Mouse (Mus musculus): Measurements from ENCODE around the gene Rogdi. TPM values are rescaled to one million over a fixed set of nuclear protein-coding genes. Genes with fewer than 3 reads are reported as not detected.

Gene Rogdi
- polyA plus RNA-seq, 1 experiment from 2014 or later = 83.9 TPM

DNA sequence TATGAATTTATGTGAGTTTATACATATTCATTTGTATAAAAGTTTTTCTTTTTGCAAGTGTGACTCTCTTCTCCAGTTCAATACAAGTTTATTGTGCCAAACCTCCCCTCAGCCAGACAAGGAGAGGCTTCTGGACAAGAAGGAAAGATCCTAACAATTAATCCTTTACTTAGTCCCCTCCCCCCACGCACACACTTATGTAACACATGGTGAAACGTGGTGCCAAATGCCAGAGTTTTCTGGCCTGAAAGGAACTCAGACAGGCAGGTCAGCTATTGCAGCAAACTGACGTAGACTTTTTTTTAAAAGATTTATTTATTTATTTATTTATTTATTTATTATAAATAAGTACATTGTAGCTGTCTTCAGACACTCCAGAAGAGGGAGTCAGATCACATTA is 12.7 kb downstream of the Rogdi start:
- Histone ChIP-seq H3K4me1 (ENCODE audit: control insufficient read depth, low read depth, low read length) (no peaks in the 10 kb centered on the region), H3K9me3 (replicated peaks; ENCODE audit: control insufficient read depth, low read length) (no peaks in the 10 kb centered on the region), H3K4me2 (ENCODE audit: low read depth, low read length) (no peak overlapping the region), H3K9ac (ENCODE audit: low read depth, low read length) (no peak overlapping the region), H3K27me3 (ENCODE audit: control insufficient read depth, insufficient read depth, low read depth, low read length) (no peaks in the 10 kb centered on the region), H3K4me3 (ENCODE audit: low read depth, low read length) (no peak overlapping the region), H3K36me3 (ENCODE audit: control insufficient read depth, insufficient read depth) (no peaks in the 10 kb centered on the region), H3K27ac (ENCODE audit: low read length) (no peak overlapping the region)
- ATAC-seq (ENCODE audit: low read depth) = no peak
- WGBS (ENCODE audit: insufficient replicate concordance) = 41% methylated on average over 3 of the region's 3 CpGs

DNA sequence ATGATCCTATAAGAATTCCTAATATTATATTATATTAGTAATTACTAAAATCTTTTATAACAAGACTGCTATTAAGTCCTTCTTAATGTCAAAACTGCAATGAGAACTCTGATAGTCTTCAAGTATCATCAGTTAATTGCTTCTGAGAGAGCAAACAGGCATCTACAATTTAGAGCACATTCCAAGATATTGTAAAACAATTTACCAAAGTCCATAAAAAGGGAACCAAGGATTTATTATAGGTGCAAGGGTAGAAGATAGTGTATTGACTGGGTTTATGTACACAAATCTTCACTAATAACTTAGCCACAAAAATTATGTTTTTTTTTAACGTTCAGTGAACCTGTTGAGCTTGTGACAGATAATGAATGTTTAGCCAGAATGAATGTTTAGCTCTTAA is 14.4 kb downstream of the Rogdi start:
- ATAC-seq (ENCODE audit: low read depth) = no peak
- H3K9ac ChIP-seq (ENCODE audit: low read depth, low read length) = no peak overlapping the region
- H3K36me3 ChIP-seq (ENCODE audit: control insufficient read depth, insufficient read depth) = no peaks in the 10 kb centered on the region
- no peak overlapping the region for H3K4me3 ChIP-seq (ENCODE audit: low read depth, low read length)
- no peak overlapping the region for H3K4me2 ChIP-seq (ENCODE audit: low read depth, low read length)
- no peaks in the 10 kb centered on the region for H3K4me1 ChIP-seq (ENCODE audit: control insufficient read depth, low read depth, low read length)
- no peak overlapping the region for H3K27ac ChIP-seq (ENCODE audit: low read length)
- 42% methylated on average over 1 of the region's 1 CpGs for WGBS (ENCODE audit: insufficient replicate concordance)
- H3K9me3 ChIP-seq (replicated peaks; ENCODE audit: control insufficient read depth, low read length) = no peaks in the 10 kb centered on the region
- H3K27me3 ChIP-seq (ENCODE audit: control insufficient read depth, insufficient read depth, low read depth, low read length) = no peaks in the 10 kb centered on the region

DNA sequence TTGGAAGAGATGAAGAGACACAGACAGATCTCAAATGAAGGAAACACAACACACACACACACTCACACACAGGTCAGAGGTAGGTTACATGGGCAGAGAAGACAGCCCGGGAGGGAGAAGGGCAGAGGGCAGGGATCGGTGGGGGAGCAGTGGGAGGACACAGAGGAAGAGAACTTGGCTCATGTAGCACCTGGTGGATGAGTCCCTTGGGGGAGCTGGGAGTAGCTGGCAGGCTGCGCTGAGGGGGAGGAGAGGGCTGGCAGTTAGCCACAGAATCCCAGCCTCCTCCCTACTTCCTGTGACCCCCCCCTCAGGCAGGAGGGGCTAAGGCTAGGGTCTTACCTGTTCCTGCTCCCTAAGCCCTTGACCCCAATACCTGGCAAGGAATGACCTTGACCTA is 15.8 kb downstream of the Rogdi start, which contains the start of gene Sept12:
Sept12 (minus strand) TSS at position 300 of the 400 bp plus-strand sequence.
- H3K27me3 ChIP-seq (ENCODE audit: control insufficient read depth, insufficient read depth, low read depth, low read length) = no peaks in the 10 kb centered on the region
- H3K9ac ChIP-seq (ENCODE audit: low read depth, low read length) = no peak within 1 kb of the TSS
- no peak within 1 kb of the TSS for H3K4me2 ChIP-seq (ENCODE audit: low read depth, low read length)
- H3K4me1 ChIP-seq (ENCODE audit: control insufficient read depth, low read depth, low read length) = no peaks in the 10 kb centered on the region
- H3K9me3 ChIP-seq (replicated peaks; ENCODE audit: control insufficient read depth, low read length) = no peaks in the 10 kb centered on the region
- WGBS (ENCODE audit: insufficient replicate concordance) = 61% methylated on average over 3 of the region's 3 CpGs
- H3K27ac ChIP-seq (ENCODE audit: low read length) = no peak within 1 kb of the TSS
- no peak within 1 kb of the TSS for H3K4me3 ChIP-seq (ENCODE audit: low read depth, low read length)
- ATAC-seq (ENCODE audit: low read depth) = no peak
- no peaks in the 10 kb centered on the region for H3K36me3 ChIP-seq (ENCODE audit: control insufficient read depth, insufficient read depth)

DNA sequence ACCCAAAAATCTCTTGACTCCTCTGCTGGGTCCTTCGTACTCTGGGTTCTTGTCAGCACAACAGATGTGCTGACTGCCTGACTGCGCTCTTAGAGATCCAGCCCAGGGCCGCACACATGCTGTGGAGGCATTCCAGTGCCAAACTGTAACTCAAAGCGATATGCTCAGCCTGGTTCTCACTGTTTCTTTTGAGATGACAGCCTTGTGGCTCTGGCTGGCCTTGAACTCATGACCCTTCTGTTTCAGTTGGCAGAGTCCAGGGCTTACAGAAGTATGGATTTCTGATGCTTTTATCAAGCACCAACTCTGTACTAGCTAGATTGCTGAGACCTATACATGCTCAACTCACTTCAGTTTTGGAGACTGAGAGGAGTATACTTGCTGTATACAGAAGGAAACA is 20.1 kb downstream of the Rogdi start:
- Histone ChIP-seq H3K4me1 (ENCODE audit: control insufficient read depth, low read depth, low read length) (no peaks in the 10 kb centered on the region), H3K4me3 (ENCODE audit: low read depth, low read length) (no peak overlapping the region), H3K27me3 (ENCODE audit: control insufficient read depth, insufficient read depth, low read depth, low read length) (no peaks in the 10 kb centered on the region), H3K9me3 (replicated peaks; ENCODE audit: control insufficient read depth, low read length) (no peaks in the 10 kb centered on the region), H3K4me2 (ENCODE audit: low read depth, low read length) (no peak overlapping the region), H3K27ac (ENCODE audit: low read length) (no peak overlapping the region), H3K36me3 (ENCODE audit: control insufficient read depth, insufficient read depth) (no peaks in the 10 kb centered on the region), H3K9ac (ENCODE audit: low read depth, low read length) (no peak overlapping the region)
- no peak for ATAC-seq (ENCODE audit: low read depth)
- WGBS (ENCODE audit: insufficient replicate concordance) = 65% methylated on average over 4 of the region's 4 CpGs

GRCm38 (mm10) chr16:4984717-4985116 is 28.6 kb downstream of the Rogdi start:
- Histone ChIP-seq H3K4me2 (ENCODE audit: low read depth, low read length) (no peak overlapping the region), H3K36me3 (ENCODE audit: control insufficient read depth, insufficient read depth) (no peaks in the 10 kb centered on the region), H3K9ac (ENCODE audit: low read depth, low read length) (no peak overlapping the region), H3K4me1 (ENCODE audit: control insufficient read depth, low read depth, low read length) (no peaks in the 10 kb centered on the region), H3K4me3 (ENCODE audit: low read depth, low read length) (no peak overlapping the region), H3K27ac (ENCODE audit: low read length) (no peak overlapping the region), H3K9me3 (replicated peaks; ENCODE audit: control insufficient read depth, low read length) (no peaks in the 10 kb centered on the region), H3K27me3 (ENCODE audit: control insufficient read depth, insufficient read depth, low read depth, low read length) (no peaks in the 10 kb centered on the region)
- 78% methylated on average over 12 of the region's 12 CpGs for WGBS (ENCODE audit: insufficient replicate concordance)
- no peak for ATAC-seq (ENCODE audit: low read depth)

- H3K27ac ChIP-seq (ENCODE audit: low read length) = no peak overlapping the region
- peak; percentile 63 for ATAC-seq (ENCODE audit: low read depth)
- no peaks in the 10 kb centered on the region for H3K9me3 ChIP-seq (replicated peaks; ENCODE audit: control insufficient read depth, low read length)
- H3K27me3 ChIP-seq (ENCODE audit: control insufficient read depth, insufficient read depth, low read depth, low read length) = no peaks in the 10 kb centered on the region
- H3K4me3 ChIP-seq (ENCODE audit: low read depth, low read length) = no peak overlapping the region
- WGBS (ENCODE audit: insufficient replicate concordance) = 51% methylated on average over 4 of the region's 4 CpGs
- no peak overlapping the region for H3K4me2 ChIP-seq (ENCODE audit: low read depth, low read length)
- H3K9ac ChIP-seq (ENCODE audit: low read depth, low read length) = no peak overlapping the region
- H3K36me3 ChIP-seq (ENCODE audit: control insufficient read depth, insufficient read depth) = no peaks in the 10 kb centered on the region
- H3K4me1 ChIP-seq (ENCODE audit: control insufficient read depth, low read depth, low read length) = no peaks in the 10 kb centered on the region; the same call in 1 of the 2 replicates
Observed at GRCm38 (mm10) chr16:4979755-4980380, 33.5 kb downstream of the Rogdi start.

- Histone ChIP-seq H3K27me3 (ENCODE audit: control insufficient read depth, insufficient read depth, low read depth, low read length) (no peaks in the 10 kb centered on the region), H3K9me3 (replicated peaks; ENCODE audit: control insufficient read depth, low read length) (no peaks in the 10 kb centered on the region), H3K36me3 (ENCODE audit: control insufficient read depth, insufficient read depth) (no peaks in the 10 kb centered on the region), H3K4me1 (ENCODE audit: control insufficient read depth, low read depth, low read length) (no peaks in the 10 kb centered on the region; the same call in 1 of the 2 replicates), H3K9ac (ENCODE audit: low read depth, low read length) (no peak overlapping the region), H3K4me2 (ENCODE audit: low read depth, low read length) (no peak overlapping the region), H3K4me3 (ENCODE audit: low read depth, low read length) (no peak overlapping the region), H3K27ac (ENCODE audit: low read length) (no peak overlapping the region)
- WGBS (ENCODE audit: insufficient replicate concordance) = 35% methylated on average over 5 of the region's 5 CpGs
- ATAC-seq (ENCODE audit: low read depth) = peak; percentile 45; the same call in 1 of the 2 replicates
Observed at GRCm38 (mm10) chr16:4978275-4979051, 34.9 kb downstream of the Rogdi start.

DNA sequence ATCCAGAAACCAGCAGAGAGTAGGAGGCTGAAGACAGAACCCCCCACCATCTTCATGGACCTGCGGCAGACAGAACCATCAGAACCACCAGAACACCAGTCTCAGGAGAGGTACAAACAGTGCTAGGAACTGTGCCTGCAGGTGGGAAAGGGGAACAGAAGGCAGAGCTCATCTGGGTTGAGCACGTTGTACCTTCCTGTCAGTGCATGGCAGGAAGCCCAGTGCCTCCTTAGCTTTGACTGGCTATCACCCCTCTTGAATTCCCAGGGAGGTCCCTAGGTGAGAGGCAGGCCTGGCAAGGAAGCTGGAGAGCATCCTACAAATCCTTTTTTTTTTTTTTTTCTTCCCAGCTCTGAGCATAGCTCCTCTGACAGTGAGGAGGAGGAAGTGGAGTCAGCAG is 37.2 kb downstream of the Rogdi start:
- no peaks in the 10 kb centered on the region for H3K9me3 ChIP-seq (replicated peaks; ENCODE audit: control insufficient read depth, low read length)
- ATAC-seq (ENCODE audit: low read depth) = no peak
- H3K9ac ChIP-seq (ENCODE audit: low read depth, low read length) = no peak overlapping the region
- no peaks in the 10 kb centered on the region for H3K36me3 ChIP-seq (ENCODE audit: control insufficient read depth, insufficient read depth)
- peaks cover 3% of the 10 kb centered on the region; the same call in 1 of the 2 replicates for H3K4me1 ChIP-seq (ENCODE audit: control insufficient read depth, low read depth, low read length)
- no peak overlapping the region for H3K4me2 ChIP-seq (ENCODE audit: low read depth, low read length)
- WGBS (ENCODE audit: insufficient replicate concordance) = 54% methylated on average over 2 of the region's 2 CpGs
- H3K27me3 ChIP-seq (ENCODE audit: control insufficient read depth, insufficient read depth, low read depth, low read length) = no peaks in the 10 kb centered on the region
- H3K27ac ChIP-seq (ENCODE audit: low read length) = no peak overlapping the region
- no peak overlapping the region for H3K4me3 ChIP-seq (ENCODE audit: low read depth, low read length)

DNA sequence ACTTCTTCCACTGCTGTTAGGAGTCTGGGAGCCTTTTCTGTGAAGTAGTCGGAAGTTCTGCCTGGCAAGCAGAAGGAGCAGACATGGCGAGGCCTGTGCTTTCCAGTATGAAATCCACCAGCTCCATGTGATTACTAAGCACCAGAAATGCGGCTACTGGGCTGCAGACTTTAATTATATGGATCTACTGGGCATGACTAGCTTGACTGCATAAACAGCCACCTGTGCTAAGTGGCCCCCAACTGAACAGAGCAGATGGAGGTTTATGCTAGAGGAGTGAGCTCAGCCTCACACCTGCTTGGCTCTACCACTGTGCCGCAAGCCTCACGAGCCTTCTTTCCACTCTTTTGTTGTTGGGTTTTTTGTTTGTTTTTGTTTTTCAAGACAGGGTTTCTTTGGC is 38.8 kb downstream of the Rogdi start:
- H3K4me2 ChIP-seq (ENCODE audit: low read depth, low read length) = no peak overlapping the region
- H3K4me3 ChIP-seq (ENCODE audit: low read depth, low read length) = no peak overlapping the region
- H3K9ac ChIP-seq (ENCODE audit: low read depth, low read length) = no peak overlapping the region
- peaks cover 3% of the 10 kb centered on the region; the same call in 1 of the 2 replicates for H3K4me1 ChIP-seq (ENCODE audit: control insufficient read depth, low read depth, low read length)
- 79% methylated on average over 5 of the region's 5 CpGs for WGBS (ENCODE audit: insufficient replicate concordance)
- no peak overlapping the region for H3K27ac ChIP-seq (ENCODE audit: low read length)
- no peak for ATAC-seq (ENCODE audit: low read depth)
- H3K9me3 ChIP-seq (replicated peaks; ENCODE audit: control insufficient read depth, low read length) = no peaks in the 10 kb centered on the region
- H3K27me3 ChIP-seq (ENCODE audit: control insufficient read depth, insufficient read depth, low read depth, low read length) = no peaks in the 10 kb centered on the region
- no peaks in the 10 kb centered on the region for H3K36me3 ChIP-seq (ENCODE audit: control insufficient read depth, insufficient read depth)
